Comparison of ENCODE assay signal across 8 mouse cellular contexts in genomic region chr11:74870991-74871622, GRCm38 (mm10). TPM values are rescaled to one million over a fixed set of nuclear protein-coding genes. Genes with fewer than 3 reads are reported as not detected.
DNase-seq lines count a peak whose midpoint lies in the region; ATAC-seq and TF ChIP-seq lines count a peak whose summit lies in the region.

No protein-coding gene starts in this region.

- H3K4me1 ChIP-seq in thymus, adult 2 months (replicated peaks; ENCODE audit: control insufficient read depth, insufficient read depth, low read length) = no peaks in the 10 kb centered on the region

- intact Hi-C loops in left cerebral cortex, postnatal 4 days (cut with DNase I) = no loop called here

- 69% methylated on average over 12 of the region's 12 CpGs for WGBS in thymus, adult 2 months

- TF ChIP-seq POLR2A in thymus, adult 2 months (IDR thresholded peaks at IDR 0.05; ENCODE audit: control insufficient read depth, extremely low read depth, insufficient read depth, low read length, poor library complexity) = no peak

- no peaks in the 10 kb centered on the region for H3K36me3 ChIP-seq in thymus, adult 2 months (ENCODE audit: control insufficient read depth, insufficient read depth, low read length)

- no peak overlapping the region for H3K27ac ChIP-seq in thymus, adult 2 months (ENCODE audit: control insufficient read depth, insufficient read depth, low read length)

- H3K27me3 ChIP-seq in thymus, adult 2 months (ENCODE audit: control insufficient read depth, insufficient read depth, low read length) = no peaks in the 10 kb centered on the region

- no peak overlapping the region for H3K4me3 ChIP-seq in thymus, adult 2 months (ENCODE audit: control insufficient read depth, insufficient read depth, low read length)

- peak; percentile 27 for DNase-seq in gastrocnemius, adult 18-20 months (ENCODE audit: low spot score)
- DNase-seq in gastrocnemius, postnatal 10 days = no peak
- DNase-seq in 416B (ENCODE audit: low read depth) = peak; percentile 74
- peak; percentile 48 for DNase-seq in left cerebral cortex, postnatal 4 days
- DNase-seq in right cerebral cortex, postnatal 36 days (ENCODE audit: low spot score in 2 of 2) = peak; percentile 47 to 62
- DNase-seq in thymus, adult 2 months = no peak
- no peak for DNase-seq in cerebellum, postnatal 36 days

- no peak for TF ChIP-seq CTCF in thymus, adult 2 months (IDR thresholded peaks at IDR 0.05; ENCODE audit: borderline replicate concordance, control insufficient read depth, extremely low read depth, insufficient read depth, low read length, poor library complexity)

- ATAC-seq in frontal cortex, adult (ENCODE audit: low TSS enrichment) = peak; percentile 62

RNA-seq across cellular contexts. Expression of gene Sgsm2, which starts 25.8 kb away (rescaled TPM):
- total RNA-seq in gastrocnemius, adult 18-20 months (2021) = 1 to 10 TPM; 1.6 to 2.4 TPM
- 1 to 10 TPM; 4.6 to 6.9 TPM for total RNA-seq in gastrocnemius, postnatal 10 days (2021)
- total RNA-seq in left cerebral cortex, postnatal 4 days (2021) = 10 to 100 TPM; 65.3 to 72.8 TPM
- polyA plus RNA-seq in thymus, adult 2 months (2012; rRNA removed) = 13.5 and 14.5 TPM in 2 replicates

RNA-seq across cellular contexts. Expression of gene Tsr1, which starts 26.8 kb away (rescaled TPM):
- total RNA-seq in gastrocnemius, adult 18-20 months (2021) = 10 to 100 TPM; 22.8 to 26.7 TPM
- total RNA-seq in gastrocnemius, postnatal 10 days (2021) = 10 to 100 TPM; 25.7 to 26.1 TPM
- 10 to 100 TPM; 37.7 to 42.4 TPM for total RNA-seq in left cerebral cortex, postnatal 4 days (2021)
- polyA plus RNA-seq in thymus, adult 2 months (2012; rRNA removed) = 15.4 and 17.9 TPM in 2 replicates

RNA-seq across cellular contexts. Expression of gene Mnt, which starts 40.4 kb away (rescaled TPM):
- total RNA-seq in gastrocnemius, adult 18-20 months (2021) = 1 to 10 TPM; 4.8 to 7.0 TPM
- 1 to 10 TPM; 7.6 to 9.8 TPM for total RNA-seq in gastrocnemius, postnatal 10 days (2021)
- total RNA-seq in left cerebral cortex, postnatal 4 days (2021) = 10 to 100 TPM; 36.7 to 36.8 TPM
- 39.9 and 48.4 TPM in 2 replicates for polyA plus RNA-seq in thymus, adult 2 months (2012; rRNA removed)

RNA-seq across cellular contexts. Expression of gene Smg6, which starts 54.5 kb away (rescaled TPM):
- 10 to 100 TPM; 11.8 to 12.3 TPM for total RNA-seq in gastrocnemius, adult 18-20 months (2021)
- total RNA-seq in gastrocnemius, postnatal 10 days (2021) = 10 to 100 TPM; 15.2 to 18.5 TPM
- 10 to 100 TPM; 30.5 to 31.2 TPM for total RNA-seq in left cerebral cortex, postnatal 4 days (2021)
- polyA plus RNA-seq in thymus, adult 2 months (2012; rRNA removed) = 69.4 and 69.7 TPM in 2 replicates

RNA-seq across cellular contexts. Expression of gene Srr, which starts 54.6 kb away (rescaled TPM):
- total RNA-seq in gastrocnemius, adult 18-20 months (2021) = 10 to 100 TPM; 15.6 to 22.8 TPM
- total RNA-seq in gastrocnemius, postnatal 10 days (2021) = 10 to 100 TPM; 24.7 to 28.0 TPM
- total RNA-seq in left cerebral cortex, postnatal 4 days (2021) = 10 to 100 TPM; 65.6 to 66.2 TPM
- 6.3 and 7.7 TPM in 2 replicates for polyA plus RNA-seq in thymus, adult 2 months (2012; rRNA removed)

Comparison
In these comparisons a context has a peak if more than half of its experiments do, and no peak if none do; other contexts are left out.
1. DNase-seq: peak in gastrocnemius, adult 18-20 months (single experiment), 416B (single experiment), left cerebral cortex, postnatal 4 days (single experiment) and right cerebral cortex, postnatal 36 days (2 of 2); none in gastrocnemius, postnatal 10 days (single experiment), thymus, adult 2 months (single experiment) and cerebellum, postnatal 36 days (0 of 2).
2. RNA of gene Sgsm2, which starts 25.8 kb away (total RNA-seq): 65.3 to 72.8 TPM in left cerebral cortex, postnatal 4 days; 4.6 to 6.9 TPM in gastrocnemius, postnatal 10 days and 1.6 to 2.4 TPM in gastrocnemius, adult 18-20 months; every median in the first group is over 4 times any median in the second.